Mouse (Mus musculus) yolk sac, embryonic 10.5 days (tissue): ENCODE results near the gene Dmac2.
A peak's percentile ranks its signal among the peaks of the same experiment; 100 is the strongest.

Source experiments
- DNase-seq: peaks from one replicate; pipeline ENCODE4 v3.0.0-alpha.2; 2017; ENCODE audit warnings: low spot score

Dmac2 gene

DNA sequence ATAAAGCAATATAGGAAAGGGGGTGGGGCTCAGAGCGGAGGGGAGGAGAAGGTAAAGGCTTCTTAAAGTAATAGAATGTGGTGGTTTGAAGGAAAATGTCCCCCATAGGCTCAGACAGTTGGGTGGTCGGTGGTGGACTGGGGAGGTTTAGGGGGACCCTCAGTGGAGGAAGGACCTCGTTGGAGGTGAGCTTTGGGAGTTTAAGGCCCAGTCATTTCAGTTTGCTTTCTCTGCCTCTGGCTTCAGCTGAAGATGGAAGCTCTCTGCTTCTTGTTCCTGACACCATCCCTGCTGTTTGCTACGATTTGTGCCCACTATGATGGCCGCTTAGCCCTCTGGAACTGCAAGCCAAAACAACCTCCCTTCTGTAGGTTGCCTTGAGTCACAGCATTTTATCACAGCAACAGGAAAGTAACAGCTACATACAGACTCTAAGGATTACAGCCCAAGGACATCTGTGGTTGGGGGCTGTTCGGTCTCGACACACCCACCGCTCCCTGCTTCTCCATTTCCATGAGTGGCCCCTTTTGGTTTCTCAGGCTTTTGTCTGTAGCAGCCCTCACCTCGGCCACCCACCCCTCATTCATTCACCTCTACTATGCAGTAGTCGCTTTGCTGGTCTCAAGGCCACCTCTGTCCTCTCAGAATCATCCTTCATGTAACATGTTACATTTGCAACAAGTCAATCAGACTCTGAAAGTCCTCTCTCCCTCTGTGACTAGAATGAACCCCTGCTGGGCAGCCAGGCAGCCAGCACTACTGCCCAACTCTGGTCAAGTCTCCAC is 1.6 kb upstream of the Dmac2 start:
- no peak for DNase-seq

DNA sequence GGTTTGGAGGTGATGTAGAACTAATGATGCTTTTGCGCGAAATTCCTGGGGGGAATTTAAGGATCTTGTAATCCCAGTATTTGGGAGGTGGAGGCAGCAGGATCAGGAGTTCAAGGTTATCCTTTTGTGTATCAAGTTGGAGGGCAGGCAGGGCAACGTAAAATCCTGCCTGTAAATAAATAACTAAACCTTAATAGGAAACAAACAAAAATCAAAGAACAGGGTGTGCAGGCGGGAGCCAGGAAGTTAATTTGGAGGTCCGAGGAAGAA is 443 bp downstream of the Dmac2 start:
- DNase-seq = no peak

DNA sequence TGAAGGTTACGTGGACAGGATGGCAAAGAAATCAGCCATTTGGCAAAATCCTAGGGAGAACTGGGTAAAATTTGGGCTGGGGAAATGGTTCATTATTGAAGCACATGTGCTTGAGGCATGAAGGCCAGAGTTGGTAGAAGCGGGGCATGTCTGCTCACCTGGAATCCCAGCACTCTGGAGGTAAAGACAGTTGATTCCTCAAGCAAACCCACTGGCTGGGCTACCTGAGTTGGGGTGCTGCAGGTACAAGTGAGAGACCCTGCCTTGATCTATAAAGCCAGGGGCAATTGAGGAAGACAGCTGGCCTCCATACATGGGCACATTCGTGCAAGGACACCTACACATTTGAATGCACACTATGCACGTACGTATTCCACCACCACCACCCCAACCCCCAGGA is 887 bp downstream of the Dmac2 start:
- DNase-seq = no peak

DNA sequence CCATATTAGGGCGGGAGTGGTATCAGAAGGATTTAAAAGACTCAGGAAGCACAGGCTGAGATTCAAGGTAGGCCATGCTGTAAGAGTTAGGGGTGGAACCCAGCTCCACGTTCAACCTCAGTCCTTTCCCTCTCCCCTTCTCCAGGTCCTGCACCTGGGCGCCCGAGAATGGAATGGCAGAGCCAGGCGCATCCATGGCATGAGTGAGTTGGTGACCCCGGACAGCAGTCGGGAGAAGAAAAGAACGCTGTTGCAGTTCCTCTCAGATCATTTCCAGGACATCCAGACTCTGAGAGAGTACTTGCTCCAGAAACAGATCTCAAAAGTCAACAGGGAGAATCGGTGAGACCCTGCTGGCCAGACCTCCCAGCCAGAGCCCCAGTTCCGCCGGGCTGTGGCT is 1.5 kb downstream of the Dmac2 start:
- DNase-seq = no peak

- DNase-seq = no peak
Measured at GRCm38 (mm10) chr7:25623857-25624370, 4.7 kb downstream of the Dmac2 start.

DNA sequence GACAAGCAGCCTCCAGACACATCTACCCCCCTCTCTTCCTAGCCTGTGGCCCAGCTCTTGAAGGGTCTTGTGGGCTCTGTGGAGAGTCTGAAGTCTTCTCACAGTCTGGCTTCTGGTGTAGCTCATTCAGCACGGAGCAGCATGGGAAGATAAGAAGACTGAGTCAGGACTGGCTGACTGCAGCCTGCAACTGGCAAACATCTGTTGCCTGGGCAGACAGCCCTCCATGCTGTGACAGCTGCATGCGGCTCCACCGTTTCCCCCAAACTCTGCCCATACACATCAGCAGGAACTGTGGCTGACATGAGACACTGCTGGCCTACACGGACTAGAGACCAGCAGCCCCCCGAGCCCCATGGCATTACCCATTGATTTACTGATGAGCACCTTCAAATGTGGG is 5.6 kb downstream of the Dmac2 start:
- no peak for DNase-seq

GRCm38 (mm10) chr7:25625594-25626250 is 6.5 kb downstream of the Dmac2 start:
- DNase-seq = no peak

DNA sequence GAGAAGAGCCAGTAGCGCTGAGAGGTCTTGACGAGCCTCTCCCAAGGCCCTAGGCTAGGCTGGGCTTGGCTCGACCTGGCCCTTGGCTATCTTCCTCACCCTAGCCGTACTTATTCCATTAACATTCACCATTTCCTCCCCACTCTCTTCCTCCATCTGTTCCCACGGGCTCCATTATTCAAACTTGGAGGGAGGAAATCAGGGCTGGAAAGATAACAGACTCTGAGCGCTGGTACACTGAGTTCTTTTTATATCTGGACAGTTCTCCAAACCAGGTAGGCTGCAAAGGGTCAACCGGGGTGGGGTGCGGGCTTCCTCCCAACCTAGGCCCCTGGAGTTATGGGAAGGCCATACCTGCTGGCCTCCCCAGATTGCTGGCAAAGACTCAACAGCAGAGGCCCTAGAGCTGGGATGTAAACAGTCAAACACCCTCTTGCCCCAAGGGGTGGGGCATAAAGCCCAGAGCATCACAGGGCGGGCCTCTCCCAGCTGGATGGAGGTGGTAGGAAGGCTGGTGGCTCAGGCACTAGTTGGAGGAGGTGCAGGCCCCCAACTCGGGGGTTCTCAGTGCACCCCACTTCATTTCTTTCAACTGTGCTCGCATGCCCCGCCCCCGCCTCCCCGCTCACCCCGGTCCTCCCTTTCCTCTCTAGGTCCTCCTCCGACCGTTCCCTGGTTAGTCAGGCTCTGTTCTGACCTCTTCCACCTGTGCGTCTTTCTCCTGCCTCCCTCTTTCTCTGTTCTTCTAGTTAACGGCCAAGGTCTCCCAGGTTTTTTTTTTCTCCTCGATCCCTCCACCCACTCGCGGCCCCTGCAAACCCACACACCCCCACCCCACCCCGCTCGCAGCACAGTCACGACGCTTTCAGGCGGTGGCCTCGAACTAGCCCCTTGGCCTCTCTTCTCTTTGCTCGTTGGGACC is 7.6 kb downstream of the Dmac2 start, which contains the start of gene B3gnt8:
B3gnt8 (plus strand) TSS at position 146 of the 922 bp plus-strand sequence.
- DNase-seq = no peak

- DNase-seq = peak; percentile 77
Measured at GRCm38 (mm10) chr7:25627431-25628322, 8.5 kb downstream of the Dmac2 start.

- no peak for DNase-seq
Measured at GRCm38 (mm10) chr7:25628323-25628620, 9.1 kb downstream of the Dmac2 start.

- DNase-seq = no peak
Measured at GRCm38 (mm10) chr7:25632679-25633078, 13.5 kb downstream of the Dmac2 start.

GRCm38 (mm10) chr7:25636373-25636772 is 17.2 kb downstream of the Dmac2 start:
- no peak for DNase-seq

- no peak for DNase-seq
Measured at GRCm38 (mm10) chr7:25637099-25637498, 17.9 kb downstream of the Dmac2 start.

- no peak for DNase-seq
Measured at GRCm38 (mm10) chr7:25639754-25640153, 20.5 kb downstream of the Dmac2 start.

- no peak for DNase-seq
Measured at GRCm38 (mm10) chr7:25644136-25644535, 24.9 kb downstream of the Dmac2 start.

DNA sequence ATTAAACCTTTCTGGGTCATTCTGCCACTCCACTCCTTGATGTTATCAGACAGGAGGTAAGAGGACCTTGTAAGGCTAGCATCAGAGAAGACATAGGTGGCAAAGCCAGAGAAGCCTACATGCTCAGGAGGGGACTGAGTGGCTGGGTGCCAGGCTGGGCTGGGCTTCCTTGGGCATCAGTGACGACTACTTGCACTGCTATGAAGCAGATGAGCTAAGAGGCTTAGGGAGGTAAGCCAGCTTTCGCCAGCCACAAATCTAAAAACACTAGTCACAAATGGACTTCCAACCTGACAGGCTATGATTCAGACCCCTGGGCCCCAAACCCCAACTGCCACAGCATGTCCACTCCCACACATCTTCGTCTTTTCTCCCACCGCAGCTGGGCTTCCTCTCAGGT is 25.4 kb downstream of the Dmac2 start:
- DNase-seq = no peak

DNA sequence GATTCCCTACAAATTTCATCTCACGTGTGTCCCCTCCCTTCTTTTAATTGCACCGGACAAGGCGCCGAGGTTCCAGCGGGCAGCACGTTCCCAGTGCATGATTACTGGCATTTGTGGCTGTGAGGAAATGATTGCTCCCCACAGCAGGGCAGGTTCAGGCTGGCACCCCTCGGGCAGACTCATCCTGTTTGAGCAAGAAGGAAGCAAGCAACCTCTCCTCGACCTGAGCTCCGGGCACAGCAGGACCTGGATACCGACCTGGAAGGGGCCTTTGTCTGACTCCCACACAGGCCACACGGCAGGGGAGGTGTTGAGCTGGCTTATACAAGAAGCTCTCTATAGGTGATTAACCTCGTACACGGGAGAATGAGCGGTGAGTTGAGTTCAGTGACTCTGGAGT is 25.9 kb downstream of the Dmac2 start:
- DNase-seq = no peak

GRCm38 (mm10) chr7:25647574-25648123 is 28.4 kb downstream of the Dmac2 start:
- no peak for DNase-seq

DNA sequence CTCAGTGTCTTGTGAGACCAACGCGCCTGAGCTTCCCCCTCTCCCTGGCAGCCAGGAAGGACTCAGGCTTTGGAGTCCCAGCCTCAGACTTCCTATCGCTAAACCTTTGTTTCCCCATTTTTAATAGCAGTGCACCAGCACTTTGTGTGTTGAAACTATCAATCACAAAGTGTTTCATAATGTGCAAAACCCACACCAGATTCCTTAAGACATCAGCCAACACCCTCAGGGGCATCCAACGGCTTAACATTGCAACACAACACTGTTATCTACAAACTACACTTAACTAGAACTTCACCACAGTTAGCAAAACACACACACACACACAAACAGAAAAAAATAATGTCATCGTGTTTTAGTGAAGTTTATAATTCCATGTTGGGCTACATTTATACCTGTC is 30.6 kb downstream of the Dmac2 start:
- no peak for DNase-seq

DNA sequence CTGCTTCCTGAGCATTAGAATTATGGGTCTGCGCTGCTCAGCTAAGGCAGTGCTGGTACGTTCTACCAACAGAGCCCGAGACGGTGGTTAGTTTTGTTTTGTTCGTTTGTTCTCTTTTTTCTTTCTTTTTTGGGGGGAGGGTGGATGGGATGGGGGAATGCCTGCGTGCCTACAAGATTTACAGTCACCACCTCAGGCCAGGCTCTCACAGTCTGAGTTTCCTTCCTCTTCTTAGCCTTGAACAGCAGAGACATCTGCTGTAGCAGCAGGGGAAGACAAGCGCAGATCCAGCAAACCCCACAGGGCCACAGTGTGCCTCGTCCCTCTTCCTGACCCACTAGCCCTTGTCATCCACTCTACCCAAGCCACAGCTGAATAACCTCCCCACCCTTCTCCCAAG is 32.1 kb downstream of the Dmac2 start:
- no peak for DNase-seq

- DNase-seq = no peak
Measured at GRCm38 (mm10) chr7:25652244-25652759, 33.1 kb downstream of the Dmac2 start.
